Mouse (Mus musculus): Measurements from ENCODE around the gene Cd180. TPM values are rescaled to one million over a fixed set of nuclear protein-coding genes. Genes with fewer than 3 reads are reported as not detected.
A peak's percentile ranks its signal among the peaks of the same experiment; 100 is the strongest.

Cd180 gene
- 2.8 and 3.9 TPM in 2 replicates for polyA plus RNA-seq (2012; rRNA removed)

- WGBS = 43% methylated on average over 8 of the region's 8 CpGs
- Histone ChIP-seq H3K4me3 (replicated peaks; ENCODE audit: extremely low read depth, low read depth, low read length) (peak within 1 kb of the TSS; percentile 31), H3K4me1 (ENCODE audit: control insufficient read depth, insufficient read depth, low read length) (peaks cover 4% of the 10 kb centered on the region)
- TF ChIP-seq CTCF (IDR thresholded peaks at IDR 0.05; ENCODE audit: insufficient read depth, low read length) (no peak), POLR2A (IDR thresholded peaks at IDR 0.05; ENCODE audit: borderline replicate concordance, extremely low read depth, low read depth, low read length) (no peak)
- DNase-seq = no peak
These were observed at the start of gene Cd180 for GRCm38 (mm10) chr13:102693341-102693801. TSS of gene Cd180 (plus strand) at chr13:102693558.

- no peak overlapping the region for H3K4me3 ChIP-seq (replicated peaks; ENCODE audit: extremely low read depth, low read depth, low read length)
- H3K4me1 ChIP-seq (ENCODE audit: control insufficient read depth, insufficient read depth, low read length) = peaks cover 5% of the 10 kb centered on the region
- WGBS = 49% methylated on average over 8 of the region's 8 CpGs
- no peak for DNase-seq
- TF ChIP-seq CTCF (IDR thresholded peaks at IDR 0.05; ENCODE audit: insufficient read depth, low read length) (no peak), POLR2A (IDR thresholded peaks at IDR 0.05; ENCODE audit: borderline replicate concordance, extremely low read depth, low read depth, low read length) (no peak)
These were observed 49.0 kb upstream of the Cd180 start for GRCm38 (mm10) chr13:102644344-102644743.

- DNase-seq = peak; percentile 53
- no peak overlapping the region for H3K4me3 ChIP-seq (replicated peaks; ENCODE audit: extremely low read depth, low read depth, low read length)
- TF ChIP-seq CTCF (IDR thresholded peaks at IDR 0.05; ENCODE audit: insufficient read depth, low read length) (peak; percentile 32; the same call in 1 of the 2 replicates), POLR2A (IDR thresholded peaks at IDR 0.05; ENCODE audit: borderline replicate concordance, extremely low read depth, low read depth, low read length) (no peak)
- H3K4me1 ChIP-seq (ENCODE audit: control insufficient read depth, insufficient read depth, low read length) = peaks cover 5% of the 10 kb centered on the region
- WGBS = 24% methylated on average over 17 of the region's 17 CpGs
These were observed 48.4 kb upstream of the Cd180 start for GRCm38 (mm10) chr13:102644789-102645551.

GRCm38 (mm10) chr13:102646271-102646771 is 47.0 kb upstream of the Cd180 start:
- 32% methylated on average over 10 of the region's 10 CpGs for WGBS
- peaks cover 5% of the 10 kb centered on the region for H3K4me1 ChIP-seq (ENCODE audit: control insufficient read depth, insufficient read depth, low read length)
- peak; percentile 28 for DNase-seq
- H3K4me3 ChIP-seq (replicated peaks; ENCODE audit: extremely low read depth, low read depth, low read length) = no peak overlapping the region
- TF ChIP-seq CTCF (IDR thresholded peaks at IDR 0.05; ENCODE audit: insufficient read depth, low read length) (no peak), POLR2A (IDR thresholded peaks at IDR 0.05; ENCODE audit: borderline replicate concordance, extremely low read depth, low read depth, low read length) (no peak)

GRCm38 (mm10) chr13:102647511-102647910 is 45.8 kb upstream of the Cd180 start:
- no peak for TF ChIP-seq CTCF (IDR thresholded peaks at IDR 0.05; ENCODE audit: insufficient read depth, low read length)
- TF ChIP-seq POLR2A (IDR thresholded peaks at IDR 0.05; ENCODE audit: borderline replicate concordance, extremely low read depth, low read depth, low read length) = no peak
- 94% methylated on average over 4 of the region's 4 CpGs for WGBS
- Histone ChIP-seq H3K4me3 (replicated peaks; ENCODE audit: extremely low read depth, low read depth, low read length) (no peak overlapping the region), H3K4me1 (ENCODE audit: control insufficient read depth, insufficient read depth, low read length) (peaks cover 5% of the 10 kb centered on the region)
- DNase-seq = no peak

- Histone ChIP-seq H3K4me3 (replicated peaks; ENCODE audit: extremely low read depth, low read depth, low read length) (no peak overlapping the region), H3K4me1 (ENCODE audit: control insufficient read depth, insufficient read depth, low read length) (no peaks in the 10 kb centered on the region)
- TF ChIP-seq POLR2A (IDR thresholded peaks at IDR 0.05; ENCODE audit: borderline replicate concordance, extremely low read depth, low read depth, low read length) = no peak
- no peak for DNase-seq
- WGBS = 66% methylated on average over 6 of the region's 6 CpGs
These were observed 41.0 kb upstream of the Cd180 start for GRCm38 (mm10) chr13:102652303-102652889.

GRCm38 (mm10) chr13:102655071-102655570 is 38.2 kb upstream of the Cd180 start:
- WGBS = 88% methylated on average over 2 of the region's 2 CpGs
- no peak for DNase-seq
- TF ChIP-seq CTCF (IDR thresholded peaks at IDR 0.05; ENCODE audit: insufficient read depth, low read length) = no peak
- TF ChIP-seq POLR2A (IDR thresholded peaks at IDR 0.05; ENCODE audit: borderline replicate concordance, extremely low read depth, low read depth, low read length) = no peak
- Histone ChIP-seq H3K4me3 (replicated peaks; ENCODE audit: extremely low read depth, low read depth, low read length) (no peak overlapping the region), H3K4me1 (ENCODE audit: control insufficient read depth, insufficient read depth, low read length) (peaks cover 3% of the 10 kb centered on the region)

GRCm38 (mm10) chr13:102656153-102656690 is 37.1 kb upstream of the Cd180 start:
- WGBS = 62% methylated on average over 11 of the region's 11 CpGs
- DNase-seq = no peak
- no peak overlapping the region for H3K4me3 ChIP-seq (replicated peaks; ENCODE audit: extremely low read depth, low read depth, low read length)
- TF ChIP-seq POLR2A (IDR thresholded peaks at IDR 0.05; ENCODE audit: borderline replicate concordance, extremely low read depth, low read depth, low read length) (no peak), CTCF (IDR thresholded peaks at IDR 0.05; ENCODE audit: insufficient read depth, low read length) (no peak)
- peaks cover 3% of the 10 kb centered on the region for H3K4me1 ChIP-seq (ENCODE audit: control insufficient read depth, insufficient read depth, low read length)

- H3K4me1 ChIP-seq (ENCODE audit: control insufficient read depth, insufficient read depth, low read length) = peaks cover 3% of the 10 kb centered on the region
- H3K4me3 ChIP-seq (replicated peaks; ENCODE audit: extremely low read depth, low read depth, low read length) = peak overlapping the region; percentile 52
- TF ChIP-seq POLR2A (IDR thresholded peaks at IDR 0.05; ENCODE audit: borderline replicate concordance, extremely low read depth, low read depth, low read length) (peak; percentile 17; the same call in 1 of the 2 replicates), CTCF (IDR thresholded peaks at IDR 0.05; ENCODE audit: insufficient read depth, low read length) (no peak)
- peak; percentile 29 for DNase-seq
- WGBS = 28% methylated on average over 6 of the region's 6 CpGs
These were observed 35.0 kb upstream of the Cd180 start for GRCm38 (mm10) chr13:102658223-102658839.
